Mouse (Mus musculus) liver, embryonic 12.5 days (tissue): ENCODE measurements around the gene Myef2. TPM values are rescaled to one million over a fixed set of nuclear protein-coding genes. Genes with fewer than 3 reads are reported as not detected.

Source experiments
- ATAC-seq: fragments of 200-750 bp; cut with Nextera tagmentation; 2 replicates; pipeline ENCODE4 v1.8.0; 2017; ENCODE audit warnings: moderate number of reproducible peaks, mild to moderate bottlenecking, moderate library complexity
- H3K27ac ChIP-seq: fragments of 300-500 bp; sonication (generic); 2 replicates; pipeline ENCODE4 v1.5.1; 2016; ENCODE audit warnings: mild to moderate bottlenecking
- H3K27me3 ChIP-seq: fragments of 300-500 bp; sonication (generic); replicated peaks from 2 replicates; pipeline ENCODE4 v1.6.1; 2016; ENCODE audit warnings: mild to moderate bottlenecking, moderate library complexity
- H3K36me3 ChIP-seq: fragments of 300-500 bp; sonication (generic); 2 replicates; pipeline ENCODE4 v1.6.1; 2016; ENCODE audit warnings: mild to moderate bottlenecking, moderate library complexity
- H3K4me1 ChIP-seq: fragments of 300-500 bp; sonication (generic); 2 replicates; pipeline ENCODE4 v1.6.1; 2016
- H3K4me2 ChIP-seq: fragments of 300-500 bp; sonication (generic); 2 replicates; pipeline ENCODE4 v1.6.1; 2016; ENCODE audit warnings: mild to moderate bottlenecking, moderate library complexity
- H3K4me3 ChIP-seq: fragments of 300-500 bp; sonication (generic); 2 replicates; pipeline ENCODE4 v1.5.1; 2016; ENCODE audit warnings: mild to moderate bottlenecking, moderate library complexity
- H3K9ac ChIP-seq: fragments of 300-500 bp; sonication (generic); 2 replicates; pipeline ENCODE4 v1.6.1; 2016; ENCODE audit warnings: mild to moderate bottlenecking, moderate library complexity
- H3K9me3 ChIP-seq: fragments of 300-500 bp; sonication (generic); replicated peaks from 2 replicates; pipeline ENCODE4 v1.6.1; 2016; ENCODE audit warnings: mild to moderate bottlenecking, moderate library complexity
- WGBS: fragments of 180-500 bp; shearing (Covaris S2); methylation state at CpG from one replicate; pipeline ENCODE4 v1.1.7; 2016; ENCODE audit not compliant: insufficient replicate concordance; 5-methylcytosine and 5-hydroxymethylcytosine counted together
- polyA plus RNA-seq: library from polyadenylated mRNA; unstranded; fragments of >200 nt; fragmentation: Nextera tagmentation; extraction: Ambion mirVana; gene quantifications from 2 replicates; pipeline ENCODE4 v1.2.1, GENCODE M21; 2016

Myef2 gene
- polyA plus RNA-seq, 1 experiment from 2014 or later: 42.2 TPM

DNA sequence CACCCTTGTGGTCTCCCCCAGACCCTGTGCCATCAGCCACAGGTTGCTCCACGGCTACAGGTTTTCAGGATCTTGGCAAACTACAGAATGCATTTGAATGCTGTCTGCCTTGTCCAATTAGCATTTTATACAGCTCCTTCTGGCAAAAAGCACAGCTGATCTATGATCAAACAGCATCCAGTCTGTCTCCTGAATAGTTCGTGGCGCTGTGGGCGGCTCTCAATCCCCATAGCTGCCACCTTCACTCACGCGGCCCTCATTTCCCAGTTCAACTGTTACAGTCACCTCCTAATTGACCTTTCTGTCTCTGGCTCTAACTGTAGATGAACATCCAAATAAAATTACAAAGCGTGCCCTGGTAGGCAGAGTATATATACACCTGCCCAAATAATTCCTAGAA, 56.1 kb downstream of the Myef2 start:
- Histone ChIP-seq H3K9me3 (no peaks in the 10 kb centered on the region), H3K4me3 (no peak overlapping the region), H3K36me3 (no peaks in the 10 kb centered on the region), H3K27ac (no peak overlapping the region), H3K4me1 (peaks cover 11% of the 10 kb centered on the region), H3K27me3 (no peaks in the 10 kb centered on the region), H3K9ac (no peak overlapping the region), H3K4me2 (no peak overlapping the region)
- ATAC-seq: no peak
- 72% methylated on average over 7 of the region's 7 CpGs for WGBS

DNA sequence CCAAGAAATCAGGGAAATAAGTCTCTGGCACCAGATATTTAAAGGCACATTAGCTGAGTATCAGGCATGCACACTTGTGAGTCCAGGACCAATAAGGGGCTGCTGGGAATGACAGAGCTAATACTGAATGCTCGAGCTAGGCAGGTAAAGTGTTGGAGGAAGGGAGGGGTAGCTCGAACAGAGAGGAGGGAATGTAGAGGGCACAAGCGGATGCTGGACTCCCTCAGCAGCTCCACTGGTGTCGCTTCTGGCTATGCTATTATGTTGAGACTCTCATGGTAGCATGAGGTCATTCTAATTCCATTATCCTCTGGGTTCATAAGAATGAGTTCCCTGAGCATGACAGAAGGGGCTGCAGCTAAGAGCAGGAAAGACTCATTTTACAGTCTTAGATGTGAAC, 60.5 kb downstream of the Myef2 start:
- 51% methylated on average over 4 of the region's 4 CpGs for WGBS
- no peak for ATAC-seq

DNA sequence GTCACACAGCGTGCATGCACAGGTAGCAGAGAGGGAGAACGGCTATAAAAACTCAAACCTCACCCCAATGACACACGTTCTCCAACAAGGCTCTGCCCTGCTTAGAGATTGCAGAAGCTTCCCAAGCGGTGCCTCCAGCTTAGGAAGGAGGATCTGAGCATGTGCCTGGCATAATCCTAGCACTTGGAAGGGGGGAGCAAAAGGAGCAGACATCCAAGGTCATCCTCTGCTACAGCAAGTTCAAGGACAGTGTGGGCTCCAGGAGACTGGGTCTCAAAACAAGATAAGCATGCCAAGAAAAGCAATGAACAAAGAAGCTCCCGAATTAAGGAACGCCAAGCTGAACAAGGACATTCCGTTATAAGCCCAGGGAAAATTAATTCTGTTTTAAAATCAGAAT, 62.0 kb downstream of the Myef2 start:
- Histone ChIP-seq H3K4me3 (no peak overlapping the region), H3K9me3 (no peaks in the 10 kb centered on the region), H3K4me1 (peaks cover 3% of the 10 kb centered on the region; the same call in 1 of the 2 replicates), H3K36me3 (no peaks in the 10 kb centered on the region), H3K4me2 (no peak overlapping the region), H3K27me3 (no peaks in the 10 kb centered on the region), H3K27ac (no peak overlapping the region), H3K9ac (no peak overlapping the region)
- ATAC-seq: no peak
- 72% methylated on average over 7 of the region's 7 CpGs for WGBS

More for the DNA sequence above, 60.5 kb downstream of the Myef2 start:
- H3K4me2 ChIP-seq: no peak overlapping the region
- no peak overlapping the region for H3K27ac ChIP-seq
- H3K9me3 ChIP-seq: no peaks in the 10 kb centered on the region
- H3K36me3 ChIP-seq: no peaks in the 10 kb centered on the region
- peaks cover 7% of the 10 kb centered on the region for H3K4me1 ChIP-seq
- H3K9ac ChIP-seq: no peak overlapping the region
- H3K4me3 ChIP-seq: no peak overlapping the region
- H3K27me3 ChIP-seq: no peaks in the 10 kb centered on the region

DNA sequence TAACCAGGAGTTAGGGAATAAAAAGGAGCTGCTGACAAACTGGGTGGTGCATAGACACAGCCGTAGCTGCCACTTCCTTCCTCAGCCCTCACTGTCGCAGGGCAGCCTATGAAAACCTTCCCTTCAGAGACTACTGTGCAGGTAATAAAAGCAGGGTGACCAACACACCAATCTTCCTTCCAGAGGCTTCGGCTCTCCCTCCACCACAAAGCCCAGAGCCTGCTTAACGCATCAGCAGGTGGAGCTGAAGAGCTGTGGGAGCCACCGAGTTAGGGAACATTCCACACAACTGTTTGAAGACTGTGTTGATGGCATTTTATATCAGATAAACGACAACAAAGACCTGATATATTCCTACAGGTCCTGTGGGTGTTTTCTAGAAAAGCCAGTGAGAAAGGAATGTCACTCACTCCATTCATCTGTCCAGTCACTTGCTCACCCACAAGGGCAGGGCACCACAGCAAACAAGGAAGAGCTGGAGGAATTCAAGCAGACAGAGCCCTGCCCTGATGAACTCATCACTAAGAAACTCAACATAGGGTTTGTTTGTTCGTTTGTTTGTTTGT, 66.1 kb downstream of the Myef2 start:
- H3K9ac ChIP-seq: no peak overlapping the region

DNA sequence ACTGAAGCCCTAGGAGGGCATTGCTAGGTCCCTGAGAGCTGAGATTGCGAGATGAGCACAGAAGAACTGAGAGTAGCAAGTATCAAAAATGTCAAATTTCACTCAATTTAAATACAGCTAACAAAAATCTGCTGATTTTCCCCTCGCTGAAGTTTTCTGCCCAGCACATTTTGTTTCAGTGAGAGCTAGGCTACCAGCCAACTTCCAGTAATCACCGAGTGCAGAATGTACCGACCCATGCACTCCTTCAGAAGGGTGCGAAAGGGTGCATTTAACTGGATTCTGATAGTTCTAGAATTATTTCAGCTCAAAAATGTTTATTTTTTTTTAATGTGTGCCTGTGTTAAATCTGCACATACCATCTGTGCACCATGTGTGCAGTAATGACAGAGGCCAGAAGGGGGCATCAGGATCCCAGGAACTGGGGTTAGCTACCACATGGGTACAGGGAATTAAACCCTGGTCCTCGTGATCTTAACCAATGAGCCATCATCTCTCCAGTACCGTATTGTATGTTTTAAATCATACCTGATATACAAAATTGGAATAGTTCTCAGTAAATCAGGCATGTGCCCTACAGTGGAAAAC, 68.1 kb downstream of the Myef2 start:
- no peak overlapping the region for H3K4me2 ChIP-seq
- WGBS: 76% methylated on average over 7 of the region's 7 CpGs
- H3K27me3 ChIP-seq: no peaks in the 10 kb centered on the region
- H3K27ac ChIP-seq: no peak overlapping the region
- H3K4me1 ChIP-seq: no peaks in the 10 kb centered on the region
- H3K9me3 ChIP-seq: no peaks in the 10 kb centered on the region
- H3K9ac ChIP-seq: no peak overlapping the region
- H3K36me3 ChIP-seq: no peaks in the 10 kb centered on the region
- H3K4me3 ChIP-seq: no peak overlapping the region
- ATAC-seq: no peak

More for the DNA sequence above, 66.1 kb downstream of the Myef2 start:
- no peaks in the 10 kb centered on the region for H3K4me1 ChIP-seq
- no peak overlapping the region for H3K27ac ChIP-seq
- H3K27me3 ChIP-seq: no peaks in the 10 kb centered on the region
- no peak for ATAC-seq
- H3K4me2 ChIP-seq: no peak overlapping the region
- H3K4me3 ChIP-seq: no peak overlapping the region
- no peaks in the 10 kb centered on the region for H3K9me3 ChIP-seq
- H3K36me3 ChIP-seq: no peaks in the 10 kb centered on the region
- 22% methylated on average over 7 of the region's 7 CpGs for WGBS

Other genes with a start within 250 kb of the Myef2 start
- 10.5 and 12.5 TPM in 2 replicates for gene Slc24a5, start 55.5 kb downstream of the Myef2 start, polyA plus RNA-seq
- not detected in 2 replicates for gene Ctxn2, start 13.0 kb upstream of the Myef2 start, polyA plus RNA-seq
- not detected in 2 replicates for gene Slc12a1, start 28.8 kb upstream of the Myef2 start, polyA plus RNA-seq
- 199 and 210 TPM in 2 replicates for gene Dut, start 123.5 kb upstream of the Myef2 start, polyA plus RNA-seq